Comparison of ENCODE assay signal across 19 mouse cellular contexts in genomic region chr11:87240833-87241215, GRCm38 (mm10).
A peak's percentile ranks its signal among the peaks of the same experiment; 100 is the strongest.
DNase-seq lines count a peak whose midpoint lies in the region; ATAC-seq and TF ChIP-seq lines count a peak whose summit lies in the region.
"Had no signal": no experiment of that assay in that cellular context is flagged by ENCODE, and none has a peak within 500 bp of the region (broad histone marks: within the 10 kb centered on the region; RNA-seq: fewer than 3 reads in every experiment).

No protein-coding gene starts in this region.

- H3K27ac ChIP-seq in heart, embryonic 13.5 days (replicated peaks), result peak overlapping the region; percentile 68
- H3K27ac ChIP-seq in layer of hippocampus, adult 2 months, result peak overlapping the region; percentile 88
- H3K27ac ChIP-seq: embryonic facial prominence, embryonic 13.5 days; hindbrain, embryonic 12.5 days; limb, embryonic 12.5 days; liver, embryonic 12.5 days; midbrain, embryonic 10.5 days; neural tube, embryonic 12.5 days had no signal

- peaks cover 9% of the 10 kb centered on the region; the same call in 1 of the 2 replicates for H3K36me3 ChIP-seq in heart, embryonic 13.5 days
- H3K36me3 ChIP-seq in splenic B cell, adult 2 months (ENCODE audit: control insufficient read depth, insufficient read depth, low read length, poor library complexity, severe bottlenecking), result no peaks in the 10 kb centered on the region; the same call in 1 of the 2 replicates
- H3K36me3 ChIP-seq: embryonic facial prominence, embryonic 13.5 days had no signal

- TF ChIP-seq CTCF in layer of hippocampus, adult 2 months (conservative IDR thresholded peaks at IDR 0.05), result no peak

- peaks cover 50% of the 10 kb centered on the region for H3K4me1 ChIP-seq in heart, embryonic 13.5 days
- H3K4me1 ChIP-seq: hindbrain, embryonic 12.5 days; limb, embryonic 12.5 days; neural tube, embryonic 12.5 days had no signal

- WGBS in heart, embryonic 13.5 days, result 68% methylated on average over 4 of the region's 4 CpGs

- no peak for ATAC-seq in heart, embryonic 13.5 days (ENCODE audit: extremely low read depth, insufficient number of reproducible peaks, low FRiP score, low TSS enrichment)
- ATAC-seq in monocyte, adult 5-6 weeks (replicated peaks; ENCODE audit: insufficient number of reproducible peaks, low FRiP score, low TSS enrichment, poor library complexity, severe bottlenecking), result no peak
- ATAC-seq: forebrain, embryonic 16.5 days; liver, embryonic 12.5 days had no signal

- no peak for DNase-seq in heart, postnatal 14 days
- no peak for DNase-seq in layer of hippocampus, adult 2 months (ENCODE audit: low spot score in 2 of 2)
- DNase-seq in layer of hippocampus, adult 9-10 months (ENCODE audit: low spot score), result no peak
- peak; percentile 16 for DNase-seq in thymus, postnatal 25 days
- DNase-seq in thymus, postnatal 4 days, result no peak
- peak; percentile 29 for DNase-seq in splenic B cell, adult 2 months (ENCODE audit: low read depth, low spot score)
- DNase-seq: adrenal gland, adult 8-10 months; cerebellum, adult 9-10 months; lung, adult 2 months; lung, postnatal 36 days had no signal

- peak overlapping the region; percentile 14; the same call in 1 of the 2 replicates for H3K4me2 ChIP-seq in heart, embryonic 13.5 days
- H3K4me2 ChIP-seq: embryonic facial prominence, embryonic 13.5 days; hindbrain, embryonic 12.5 days; limb, embryonic 12.5 days; liver, embryonic 12.5 days; neural tube, embryonic 12.5 days had no signal

- H3K9ac ChIP-seq in heart, embryonic 13.5 days, result peak overlapping the region; percentile 34; the same call in 1 of the 2 replicates
- H3K9ac ChIP-seq: embryonic facial prominence, embryonic 13.5 days; hindbrain, embryonic 12.5 days; limb, embryonic 12.5 days; liver, embryonic 12.5 days; neural tube, embryonic 12.5 days had no signal

- H3K9me3 ChIP-seq in heart, embryonic 13.5 days, result no peaks in the 10 kb centered on the region
- H3K9me3 ChIP-seq: embryonic facial prominence, embryonic 13.5 days; hindbrain, embryonic 12.5 days; limb, embryonic 12.5 days; liver, embryonic 12.5 days; midbrain, embryonic 10.5 days; neural tube, embryonic 12.5 days had no signal

- no peaks in the 10 kb centered on the region for H3K27me3 ChIP-seq in heart, embryonic 13.5 days (replicated peaks)
- H3K27me3 ChIP-seq in splenic B cell, adult 2 months (ENCODE audit: control insufficient read depth, insufficient read depth, low read length, poor library complexity, severe bottlenecking), result no peaks in the 10 kb centered on the region
- H3K27me3 ChIP-seq: embryonic facial prominence, embryonic 13.5 days; hindbrain, embryonic 12.5 days; liver, embryonic 12.5 days; neural tube, embryonic 12.5 days had no signal

- no peak overlapping the region for H3K4me3 ChIP-seq in heart, embryonic 13.5 days
- no peak overlapping the region for H3K4me3 ChIP-seq in layer of hippocampus, adult 2 months
- H3K4me3 ChIP-seq: embryonic facial prominence, embryonic 13.5 days; hindbrain, embryonic 12.5 days; limb, embryonic 12.5 days; liver, embryonic 12.5 days; midbrain, embryonic 10.5 days; neural tube, embryonic 12.5 days had no signal

- intact Hi-C loops in heart, postnatal 14 days (cut with DNase I), result no loop called here

Comparison
In these comparisons a context has a peak if more than half of its experiments do, and no peak if none do; other contexts are left out.
1. DNase-seq: peak in thymus, postnatal 25 days (single experiment) and splenic B cell, adult 2 months (single experiment); none in heart, postnatal 14 days (0 of 2), layer of hippocampus, adult 2 months (0 of 2), layer of hippocampus, adult 9-10 months (single experiment) and thymus, postnatal 4 days (single experiment).